Mouse (Mus musculus) midbrain, embryonic 16.5 days (tissue): Measurements from ENCODE around the gene Slc38a1. TPM values are rescaled to one million over a fixed set of nuclear protein-coding genes. Genes with fewer than 3 reads are reported as not detected.

Experiments
- ATAC-seq: fragments of 200-750 bp; cut with Nextera tagmentation; 2 replicates; pipeline ENCODE4 v1.8.0; 2017; ENCODE audit warnings: moderate TSS enrichment
- H3K27ac ChIP-seq: fragments of 300-500 bp; sonication (generic); 2 replicates; pipeline ENCODE4 v1.5.1; 2014; ENCODE audit warnings: mild to moderate bottlenecking, low read length, mixed read lengths
- H3K27me3 ChIP-seq: fragments of 300-500 bp; sonication (generic); 2 replicates; pipeline ENCODE4 v1.6.1; 2014; ENCODE audit warnings: low read depth, low read length, mixed read lengths; ENCODE audit not compliant: control insufficient read depth, insufficient read depth
- H3K36me3 ChIP-seq: fragments of 300-500 bp; sonication (generic); 2 replicates; pipeline ENCODE4 v1.6.1; 2014; ENCODE audit warnings: mild to moderate bottlenecking, low read length, moderate library complexity, mixed read lengths; ENCODE audit not compliant: control insufficient read depth, insufficient read depth
- H3K4me1 ChIP-seq: fragments of 300-500 bp; sonication (generic); 2 replicates; pipeline ENCODE4 v1.6.1; 2014; ENCODE audit warnings: mild to moderate bottlenecking, low read length, mixed read lengths; ENCODE audit not compliant: control insufficient read depth, insufficient read depth
- H3K4me2 ChIP-seq: fragments of 300-500 bp; sonication (generic); 2 replicates; pipeline ENCODE4 v1.6.1; 2014; ENCODE audit warnings: mild to moderate bottlenecking, low read length, mixed read lengths
- H3K4me3 ChIP-seq: fragments of 300-500 bp; sonication (generic); 2 replicates; pipeline ENCODE4 v1.5.1; 2014; ENCODE audit warnings: low read depth, mild to moderate bottlenecking, low read length, moderate library complexity, mixed read lengths
- H3K9ac ChIP-seq: fragments of 300-500 bp; sonication (generic); 2 replicates; pipeline ENCODE4 v1.6.1; 2014; ENCODE audit warnings: low read depth, low read length, mixed read lengths
- H3K9me3 ChIP-seq: fragments of 300-500 bp; sonication (generic); replicated peaks from 2 replicates; pipeline ENCODE4 v1.6.1; 2014; ENCODE audit warnings: mild to moderate bottlenecking, low read length, mixed read lengths; ENCODE audit not compliant: control insufficient read depth, poor library complexity, severe bottlenecking
- WGBS: fragments of 180-500 bp; shearing (Covaris S2); extraction: QIAGEN DNeasy Blood & Tissue Kit; methylation state at CpG from one replicate; pipeline ENCODE4 v1.1.7; 2014; 5-methylcytosine and 5-hydroxymethylcytosine counted together
- polyA plus RNA-seq: library from polyadenylated mRNA; unstranded; fragments of >200 nt; fragmentation: Nextera tagmentation; extraction: Ambion mirVana; gene quantifications from 2 replicates; pipeline ENCODE4 v1.2.1, GENCODE M21; 2015

Gene Slc38a1
- polyA plus RNA-seq, 1 experiment from 2014 or later, result 120 TPM

GRCm38 (mm10) chr15:96669721-96670120 lies 27.0 kb upstream of the Slc38a1 start:
- H3K4me3 ChIP-seq, result no peak overlapping the region
- ATAC-seq, result no peak
- no peak overlapping the region for H3K9ac ChIP-seq
- H3K4me1 ChIP-seq, result 0 out of 2 replicates have a peak, but pooled peaks cover 3% of the 10 kb centered on the region
- 86% methylated on average over 6 of the region's 6 CpGs for WGBS
- H3K27ac ChIP-seq, result no peak overlapping the region
- no peaks in the 10 kb centered on the region for H3K36me3 ChIP-seq
- no peaks in the 10 kb centered on the region for H3K9me3 ChIP-seq
- no peaks in the 10 kb centered on the region for H3K27me3 ChIP-seq
- H3K4me2 ChIP-seq, result no peak overlapping the region

GRCm38 (mm10) chr15:96666663-96667062 lies 23.9 kb upstream of the Slc38a1 start:
- Histone ChIP-seq H3K4me2 (peak overlapping the region; percentile 44), H3K9me3 (no peaks in the 10 kb centered on the region), H3K4me3 (peak overlapping the region; percentile 11; the same call in 1 of the 2 replicates), H3K9ac (no peak overlapping the region), H3K4me1 (0 out of 2 replicates have a peak, but pooled peaks cover 3% of the 10 kb centered on the region), H3K27me3 (no peaks in the 10 kb centered on the region), H3K36me3 (no peaks in the 10 kb centered on the region), H3K27ac (no peak overlapping the region)
- no peak for ATAC-seq
- WGBS, result 5% methylated on average over 7 of the region's 7 CpGs

- WGBS, result 8% methylated on average over 3 of the region's 3 CpGs
- Histone ChIP-seq H3K4me2 (no peak overlapping the region), H3K27ac (no peak overlapping the region), H3K9me3 (no peaks in the 10 kb centered on the region), H3K9ac (no peak overlapping the region), H3K36me3 (no peaks in the 10 kb centered on the region), H3K27me3 (no peaks in the 10 kb centered on the region), H3K4me1 (0 out of 2 replicates have a peak, but pooled peaks cover 3% of the 10 kb centered on the region), H3K4me3 (no peak overlapping the region)
- 0 out of 2 replicates have a peak, but pooled peaks have one; percentile 36 for ATAC-seq
These were observed 23.2 kb upstream of the Slc38a1 start for GRCm38 (mm10) chr15:96665889-96666288.

- no peak for ATAC-seq
- 62% methylated on average over 13 of the region's 13 CpGs for WGBS
These were observed 18.0 kb upstream of the Slc38a1 start for GRCm38 (mm10) chr15:96660590-96661141.

GRCm38 (mm10) chr15:96658275-96658602 lies 15.5 kb upstream of the Slc38a1 start:
- Histone ChIP-seq H3K36me3 (no peaks in the 10 kb centered on the region), H3K27me3 (no peaks in the 10 kb centered on the region; the same call in 1 of the 2 replicates), H3K9me3 (no peaks in the 10 kb centered on the region), H3K9ac (no peak overlapping the region), H3K4me1 (no peaks in the 10 kb centered on the region), H3K4me3 (no peak overlapping the region), H3K4me2 (no peak overlapping the region), H3K27ac (no peak overlapping the region)
- ATAC-seq, result no peak
- WGBS, result 66% methylated on average over 14 of the region's 14 CpGs

More at GRCm38 (mm10) chr15:96660590-96661141, 18.0 kb upstream of the Slc38a1 start:
- no peak overlapping the region for H3K27ac ChIP-seq
- no peak overlapping the region for H3K9ac ChIP-seq
- H3K27me3 ChIP-seq, result no peaks in the 10 kb centered on the region; the same call in 1 of the 2 replicates
- no peak overlapping the region for H3K4me2 ChIP-seq
- H3K36me3 ChIP-seq, result no peaks in the 10 kb centered on the region
- no peaks in the 10 kb centered on the region for H3K9me3 ChIP-seq
- no peak overlapping the region for H3K4me3 ChIP-seq
- H3K4me1 ChIP-seq, result no peaks in the 10 kb centered on the region

GRCm38 (mm10) chr15:96657576-96658274 lies 15.0 kb upstream of the Slc38a1 start:
- Histone ChIP-seq H3K4me2 (no peak overlapping the region), H3K27me3 (no peaks in the 10 kb centered on the region; the same call in 1 of the 2 replicates), H3K4me1 (no peaks in the 10 kb centered on the region), H3K9ac (no peak overlapping the region), H3K27ac (no peak overlapping the region), H3K9me3 (no peaks in the 10 kb centered on the region), H3K36me3 (no peaks in the 10 kb centered on the region), H3K4me3 (no peak overlapping the region)
- ATAC-seq, result no peak
- WGBS, result 58% methylated on average over 17 of the region's 17 CpGs

- Histone ChIP-seq H3K36me3 (no peaks in the 10 kb centered on the region), H3K4me2 (no peak overlapping the region), H3K9me3 (no peaks in the 10 kb centered on the region), H3K9ac (no peak overlapping the region), H3K4me3 (no peak overlapping the region), H3K27me3 (no peaks in the 10 kb centered on the region; the same call in 1 of the 2 replicates), H3K4me1 (no peaks in the 10 kb centered on the region), H3K27ac (no peak overlapping the region)
- WGBS, result 97% methylated on average over 14 of the region's 14 CpGs
- no peak for ATAC-seq
These were observed 12.8 kb upstream of the Slc38a1 start for GRCm38 (mm10) chr15:96655514-96655913.

- Histone ChIP-seq H3K36me3 (no peaks in the 10 kb centered on the region), H3K4me2 (no peak overlapping the region), H3K9me3 (no peaks in the 10 kb centered on the region), H3K4me1 (no peaks in the 10 kb centered on the region), H3K4me3 (no peak overlapping the region), H3K27me3 (no peaks in the 10 kb centered on the region; the same call in 1 of the 2 replicates), H3K9ac (no peak overlapping the region), H3K27ac (no peak overlapping the region)
- ATAC-seq, result no peak
- WGBS, result 82% methylated on average over 8 of the region's 8 CpGs
These were observed 12.0 kb upstream of the Slc38a1 start for GRCm38 (mm10) chr15:96654714-96655113.

GRCm38 (mm10) chr15:96653011-96653410 lies 10.3 kb upstream of the Slc38a1 start:
- Histone ChIP-seq H3K36me3 (no peaks in the 10 kb centered on the region), H3K27me3 (no peaks in the 10 kb centered on the region), H3K9ac (no peak overlapping the region), H3K9me3 (no peaks in the 10 kb centered on the region), H3K27ac (no peak overlapping the region), H3K4me3 (no peak overlapping the region), H3K4me1 (no peaks in the 10 kb centered on the region), H3K4me2 (no peak overlapping the region)
- ATAC-seq, result no peak
- WGBS, result 93% methylated on average over 16 of the region's 16 CpGs
